Mouse (Mus musculus) left cerebral cortex, postnatal 36 days (tissue): ENCODE measurements around the gene Tns2. TPM values are rescaled to one million over a fixed set of nuclear protein-coding genes. Genes with fewer than 3 reads are reported as not detected.
"Not testable (repeated sequence)": the region's sequence is repeated elsewhere in the genome, so short reads cannot be mapped to it uniquely, and the experiment has no call there.

Experiments
- DNase-seq, 2 experiments: peaks; one replicate each; pipeline ENCODE4 v3.0.0; 2021 to 2022; ENCODE audit warnings: low spot score in 2 of 2, mixed read lengths in 1 of 2
- intact Hi-C: fragments of 180-260 bp; cut with DNase I; formaldehyde crosslinking; loops from one replicate; pipeline ENCODE4 v1.15.1; 2025
- total RNA-seq, 2 experiments: library from RNA; stranded (reverse); gene quantifications; 2 replicates each; pipeline ENCODE4 v1.2.3; 2021

Tns2 gene
- total RNA-seq, 2 experiments from 2014 or later: 17.2 to 28.6 TPM

- intact Hi-C loops: no loop called here
- DNase-seq: no peak
These were observed 20.3 kb downstream of the Tns2 start for GRCm38 (mm10) chr15:102120530-102120929.

GRCm38 (mm10) chr15:102126303-102126702, 26.1 kb downstream of the Tns2 start:
- intact Hi-C loops: no loop called here
- DNase-seq: no peak

- DNase-seq: no peak
- intact Hi-C loops: no loop called here
These were observed 33.1 kb downstream of the Tns2 start for GRCm38 (mm10) chr15:102133314-102133713.

- no peak for DNase-seq
- intact Hi-C loops: no loop called here
These were observed 34.5 kb downstream of the Tns2 start for GRCm38 (mm10) chr15:102134709-102135108.

- DNase-seq: peak; percentile 32 to 37
- intact Hi-C loops: no loop called here
These were observed 35.4 kb downstream of the Tns2 start for GRCm38 (mm10) chr15:102135522-102136128.

- intact Hi-C loops: no loop called here
These were observed 36.0 kb downstream of the Tns2 start, which contains the start of gene Spryd3 for GRCm38 (mm10) chr15:102136129-102136758. Gene Spryd3, minus strand, starts transcription at chr15:102136234.

GRCm38 (mm10) chr15:102141120-102141519, 40.9 kb downstream of the Tns2 start:
- intact Hi-C loops: no loop called here
- no peak for DNase-seq

More at GRCm38 (mm10) chr15:102136129-102136758, 36.0 kb downstream of the Tns2 start, which contains the start of gene Spryd3:
- DNase-seq: peak; percentile 99

- intact Hi-C loops: no loop called here
- DNase-seq: peak; percentile 46 to 48
These were observed 43.0 kb downstream of the Tns2 start for GRCm38 (mm10) chr15:102142914-102143912.

- intact Hi-C loops: no loop called here
- DNase-seq: peak; percentile 19 to 60
These were observed 44.1 kb downstream of the Tns2 start, which contains the start of gene Igfbp6 for GRCm38 (mm10) chr15:102144274-102144711. Gene Igfbp6, plus strand, starts transcription at chr15:102144362.

GRCm38 (mm10) chr15:102144726-102145125, 44.5 kb downstream of the Tns2 start:
- intact Hi-C loops: no loop called here
- DNase-seq: no peak

GRCm38 (mm10) chr15:102145330-102145729, 45.1 kb downstream of the Tns2 start:
- intact Hi-C loops: no loop called here
- peak; percentile 55 to 68 for DNase-seq

- DNase-seq: no peak
- intact Hi-C loops: loop anchor here (2.0 kb wide), 1 partner anchor 29 kb away; no protein-coding TSS in a partner anchor
These were observed 45.9 kb downstream of the Tns2 start for GRCm38 (mm10) chr15:102146089-102146488.

GRCm38 (mm10) chr15:102146882-102147281, 46.7 kb downstream of the Tns2 start:
- intact Hi-C loops: loop anchor here (2.0 kb wide), 1 partner anchor 30 kb away; no protein-coding TSS in a partner anchor

GRCm38 (mm10) chr15:102147674-102148402, 47.6 kb downstream of the Tns2 start:
- no peak for DNase-seq
- intact Hi-C loops: loop anchor here (2.0 kb wide), 1 partner anchor 31 kb away; no protein-coding TSS in a partner anchor

More at GRCm38 (mm10) chr15:102146882-102147281, 46.7 kb downstream of the Tns2 start:
- peak; percentile 27 to 38 for DNase-seq

GRCm38 (mm10) chr15:102149561-102149960, 49.3 kb downstream of the Tns2 start:
- intact Hi-C loops: no loop called here
- no peak for DNase-seq

- intact Hi-C loops: no loop called here
- no peak for DNase-seq
These were observed 50.3 kb downstream of the Tns2 start, which contains the start of gene Soat2 for GRCm38 (mm10) chr15:102150301-102151135. Gene Soat2, plus strand, starts transcription at chr15:102150526.

- intact Hi-C loops: no loop called here
- no peak for DNase-seq
These were observed 52.4 kb downstream of the Tns2 start for GRCm38 (mm10) chr15:102152646-102153045.

GRCm38 (mm10) chr15:102155006-102155405, 54.8 kb downstream of the Tns2 start:
- DNase-seq, intact Hi-C loops: not testable (repeated sequence)
